Mouse (Mus musculus): ENCODE measurements around the gene Fam104a. TPM values are rescaled to one million over a fixed set of nuclear protein-coding genes. Genes with fewer than 3 reads are reported as not detected.

Fam104a gene
- polyA plus RNA-seq (2014; fragmentation: Illumina TruSeq; extraction: RNeasy Lipid Tissue Mini Kit (QIAGEN cat#74804); ENCODE audit: low read depth, low replicate concordance), result 10.6 TPM

GRCm38 (mm10) chr11:113683957-113684706, at the start of gene Fam104a, which contains the start of gene D11Wsu47e:
Gene Fam104a, minus strand, starts transcription at chr11:113684155.
Gene D11Wsu47e, plus strand, starts transcription at chr11:113684412.

GRCm38 (mm10) chr11:113709731-113710256, 25.8 kb upstream of the Fam104a start, which contains the start of gene Cpsf4l:
Gene Cpsf4l, minus strand, starts transcription at chr11:113710017.

GRCm38 (mm10) chr11:113649353-113650210, 34.4 kb downstream of the Fam104a start, which contains the start of gene Slc39a11:
Gene Slc39a11, minus strand, starts transcription at chr11:113650079.

GRCm38 (mm10) chr11:113648690-113649352, 35.1 kb downstream of the Fam104a start, which contains the start of gene Cog1:
Gene Cog1, plus strand, starts transcription at chr11:113649169.

GRCm38 (mm10) chr11:113618672-113619419, 65.1 kb downstream of the Fam104a start, which contains the start of gene Sstr2:
Gene Sstr2, plus strand, starts transcription at chr11:113619342.

Other genes starting within 250 kb of the Fam104a start
- 1.2 TPM for gene Sstr2, start 64.8 kb downstream of the Fam104a start, polyA plus RNA-seq (2014; fragmentation: Illumina TruSeq; extraction: RNeasy Lipid Tissue Mini Kit (QIAGEN cat#74804); ENCODE audit: low read depth, low replicate concordance)
- gene Cog1, start 35.0 kb downstream of the Fam104a start, polyA plus RNA-seq (2014; fragmentation: Illumina TruSeq; extraction: RNeasy Lipid Tissue Mini Kit (QIAGEN cat#74804); ENCODE audit: low read depth, low replicate concordance), result 6.3 TPM
- gene Slc39a11, start 34.1 kb downstream of the Fam104a start, polyA plus RNA-seq (2014; fragmentation: Illumina TruSeq; extraction: RNeasy Lipid Tissue Mini Kit (QIAGEN cat#74804); ENCODE audit: low read depth, low replicate concordance), result 25.5 TPM
- 5.2 TPM for gene D11Wsu47e, start 257 bp upstream of the Fam104a start, polyA plus RNA-seq (2014; fragmentation: Illumina TruSeq; extraction: RNeasy Lipid Tissue Mini Kit (QIAGEN cat#74804); ENCODE audit: low read depth, low replicate concordance)
- not detected for gene Cpsf4l, start 25.9 kb upstream of the Fam104a start, polyA plus RNA-seq (2014; fragmentation: Illumina TruSeq; extraction: RNeasy Lipid Tissue Mini Kit (QIAGEN cat#74804); ENCODE audit: low read depth, low replicate concordance)
- gene Cdc42ep4, start 67.7 kb upstream of the Fam104a start, polyA plus RNA-seq (2014; fragmentation: Illumina TruSeq; extraction: RNeasy Lipid Tissue Mini Kit (QIAGEN cat#74804); ENCODE audit: low read depth, low replicate concordance), result 2.1 TPM